Mouse (Mus musculus) ES-Bruce4 (cell line): ENCODE measurements around the gene Thnsl2.

Source experiments
- CTCF ChIP-seq: IDR thresholded peaks from one replicate; pipeline ENCODE4 v1.8.1; 2011; ENCODE audit warnings: low read depth, low read length
- EP300 ChIP-seq: IDR thresholded peaks from 2 replicates; pipeline ENCODE4 v1.6.1; 2011; ENCODE audit warnings: low read depth, low read length; ENCODE audit not compliant: insufficient read depth
- POLR2A ChIP-seq: IDR thresholded peaks from one replicate; pipeline ENCODE4 v1.8.1; 2011; ENCODE audit warnings: low read length; ENCODE audit not compliant: insufficient read depth

- TF ChIP-seq CTCF (no peak), POLR2A (no peak), EP300 (no peak)
Measured at GRCm38 (mm10) chr6:71093686-71094085, 50.6 kb downstream of the Thnsl2 start.
